Mouse (Mus musculus) bone marrow macrophage, adult 2 months (primary cell): ENCODE measurements around the gene Cog5. TPM values are rescaled to one million over a fixed set of nuclear protein-coding genes. Genes with fewer than 3 reads are reported as not detected.

Source experiments
- H3K27ac ChIP-seq: 2 replicates; pipeline ENCODE4 v1.5.1; 2012; ENCODE audit warnings: low read depth, low read length; ENCODE audit not compliant: insufficient read depth
- H3K4me1 ChIP-seq: 2 replicates; pipeline ENCODE4 v1.6.1; 2012; ENCODE audit warnings: low read length; ENCODE audit not compliant: control insufficient read depth, insufficient read depth
- H3K4me3 ChIP-seq: 2 replicates; pipeline ENCODE4 v1.5.1; 2012; ENCODE audit warnings: mild to moderate bottlenecking, low read length, moderate library complexity; ENCODE audit not compliant: insufficient read depth
- CTCF ChIP-seq: IDR thresholded peaks from 2 replicates; pipeline ENCODE4 v1.5.1; 2012; ENCODE audit warnings: low read depth, mild to moderate bottlenecking, low read length, moderate library complexity
- POLR2A ChIP-seq: IDR thresholded peaks from 2 replicates; pipeline ENCODE4 v1.6.1; 2012; ENCODE audit warnings: mild to moderate bottlenecking, low read depth, low read length, borderline replicate concordance
- polyA plus RNA-seq: library from polyadenylated mRNA; stranded (reverse); fragments of >200 nt; gene quantifications from 2 replicates; pipeline ENCODE4 v1.2.4, GENCODE M21; 2012; ENCODE audit not compliant: missing spikeins, insufficient read depth, insufficient read length

Cog5 gene
- polyA plus RNA-seq, 1 experiment, result 36.5 TPM

- peaks cover 6% of the 10 kb centered on the region for H3K4me1 ChIP-seq
- H3K27ac ChIP-seq, result peak overlapping the region; percentile 43; the same call in 1 of the 2 replicates
- H3K4me3 ChIP-seq, result peak overlapping the region; percentile 98
- TF ChIP-seq CTCF, result no peak
Measured at GRCm38 (mm10) chr12:31654965-31655477, 352 bp downstream of the Cog5 start.

GRCm38 (mm10) chr12:31656841-31657240 is 2.2 kb downstream of the Cog5 start:
- no peak overlapping the region for H3K27ac ChIP-seq
- no peak overlapping the region for H3K4me3 ChIP-seq
- no peak for TF ChIP-seq CTCF
- no peak for TF ChIP-seq POLR2A
- peaks cover 6% of the 10 kb centered on the region for H3K4me1 ChIP-seq

- no peak for TF ChIP-seq CTCF
- no peak for TF ChIP-seq POLR2A
- Histone ChIP-seq H3K4me3 (no peak overlapping the region), H3K4me1 (no peaks in the 10 kb centered on the region), H3K27ac (no peak overlapping the region)
Measured at GRCm38 (mm10) chr12:31665999-31666398, 11.3 kb downstream of the Cog5 start.

GRCm38 (mm10) chr12:31667187-31667586 is 12.5 kb downstream of the Cog5 start:
- TF ChIP-seq CTCF, result no peak
- no peak for TF ChIP-seq POLR2A
- H3K4me3 ChIP-seq, result no peak overlapping the region
- H3K27ac ChIP-seq, result no peak overlapping the region
- no peaks in the 10 kb centered on the region for H3K4me1 ChIP-seq

- H3K4me3 ChIP-seq, result no peak overlapping the region
- H3K4me1 ChIP-seq, result no peaks in the 10 kb centered on the region
- no peak for TF ChIP-seq POLR2A
- TF ChIP-seq CTCF, result no peak
- H3K27ac ChIP-seq, result no peak overlapping the region
Measured at GRCm38 (mm10) chr12:31686679-31687078, 32.0 kb downstream of the Cog5 start.

GRCm38 (mm10) chr12:31693278-31693677 is 38.6 kb downstream of the Cog5 start:
- H3K4me1 ChIP-seq, result no peaks in the 10 kb centered on the region
- H3K27ac ChIP-seq, result no peak overlapping the region
- no peak overlapping the region for H3K4me3 ChIP-seq
- no peak for TF ChIP-seq CTCF
- no peak for TF ChIP-seq POLR2A

GRCm38 (mm10) chr12:31700623-31701347 is 46.1 kb downstream of the Cog5 start:
- no peak for TF ChIP-seq CTCF
- H3K27ac ChIP-seq, result no peak overlapping the region
- no peaks in the 10 kb centered on the region for H3K4me1 ChIP-seq
- no peak overlapping the region for H3K4me3 ChIP-seq

- Histone ChIP-seq H3K4me1 (no peaks in the 10 kb centered on the region), H3K27ac (no peak overlapping the region), H3K4me3 (no peak overlapping the region)
- TF ChIP-seq CTCF, result no peak
- no peak for TF ChIP-seq POLR2A
Measured at GRCm38 (mm10) chr12:31701411-31701810, 46.7 kb downstream of the Cog5 start.

GRCm38 (mm10) chr12:31703904-31704303 is 49.2 kb downstream of the Cog5 start:
- Histone ChIP-seq H3K4me1 (no peaks in the 10 kb centered on the region), H3K27ac (no peak overlapping the region), H3K4me3 (no peak overlapping the region)
- TF ChIP-seq POLR2A, result no peak
- no peak for TF ChIP-seq CTCF

- Histone ChIP-seq H3K27ac (no peak overlapping the region), H3K4me3 (no peak overlapping the region), H3K4me1 (peaks cover 3% of the 10 kb centered on the region; the same call in 1 of the 2 replicates)
- TF ChIP-seq CTCF (no peak), POLR2A (no peak)
Measured at GRCm38 (mm10) chr12:31706168-31706567, 51.5 kb downstream of the Cog5 start.
